Mouse (Mus musculus) neutrophil, adult 5-6 weeks (primary cell): Measurements from ENCODE around the gene Art2b. TPM values are rescaled to one million over a fixed set of nuclear protein-coding genes. Genes with fewer than 3 reads are reported as not detected.

Experiments used
- total RNA-seq: library from RNA; stranded (forward); fragments of 200-1000 nt; gene quantifications from 2 replicates; pipeline ENCODE4 v1.2.3, GENCODE M21; 2017

Gene Art2b
- total RNA-seq, 1 experiment from 2014 or later, result 6.9 TPM

Other genes with a start within 250 kb of the Art2b start
- gene Arap1, start 237.5 kb downstream of the Art2b start, total RNA-seq, result 331 and 365 TPM in 2 replicates
- 7.8 and 27.3 TPM in 2 replicates for gene Gm45837, start 174.7 kb downstream of the Art2b start, total RNA-seq
- gene Pde2a, start 163.9 kb downstream of the Art2b start, total RNA-seq, result 56.0 and 68.1 TPM in 2 replicates
- gene Clpb, start 78.0 kb upstream of the Art2b start, total RNA-seq, result 7.7 and 9.2 TPM in 2 replicates
- gene Phox2a, start 232.7 kb upstream of the Art2b start, total RNA-seq, result not detected in 2 replicates